In the genomic region with DNA sequence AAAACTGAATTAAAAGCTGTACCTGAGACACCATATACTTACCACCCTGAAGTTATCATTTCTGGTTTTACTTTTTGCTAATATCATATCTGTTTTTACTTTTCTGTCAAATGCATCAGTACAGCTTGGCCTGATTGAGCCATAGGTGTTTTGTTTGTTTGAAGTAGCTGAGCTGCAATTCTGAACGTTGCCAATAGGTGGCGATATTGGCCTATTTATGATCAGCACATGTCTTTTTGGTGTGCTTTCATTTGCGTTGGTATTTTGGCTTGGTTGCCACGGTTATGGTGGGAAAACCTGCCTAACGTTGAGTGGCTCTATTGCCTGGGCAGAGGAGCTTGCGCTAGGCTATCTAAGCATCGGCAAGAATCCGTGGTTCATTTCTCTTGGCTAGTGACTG, we compare ENCODE assay signal across 8 mouse cellular contexts. TPM values are rescaled to one million over a fixed set of nuclear protein-coding genes. Genes with fewer than 3 reads are reported as not detected.
DNase-seq lines count a peak whose midpoint lies in the region; ATAC-seq lines count a peak whose summit lies in the region.

No protein-coding gene starts in this region.

- H3K4me1 ChIP-seq in heart, embryonic 10.5 days = no peaks in the 10 kb centered on the region
- H3K4me1 ChIP-seq in liver, embryonic 12.5 days = no peaks in the 10 kb centered on the region

- no peaks in the 10 kb centered on the region for H3K36me3 ChIP-seq in heart, embryonic 10.5 days
- H3K36me3 ChIP-seq in liver, embryonic 12.5 days = peaks cover 5% of the 10 kb centered on the region; the same call in 1 of the 2 replicates

- H3K27me3 ChIP-seq in heart, embryonic 10.5 days (ENCODE audit: insufficient read depth, poor library complexity, severe bottlenecking) = no peaks in the 10 kb centered on the region
- H3K27me3 ChIP-seq in liver, embryonic 12.5 days (replicated peaks) = no peaks in the 10 kb centered on the region

- peak; percentile 75 for ATAC-seq in activated CD4-positive, CD25-positive, alpha-beta regulatory T cell, adult 4 months
- no peak for ATAC-seq in liver, embryonic 12.5 days

- no peak overlapping the region for H3K9ac ChIP-seq in liver, embryonic 12.5 days

- H3K9me3 ChIP-seq in heart, embryonic 10.5 days = peaks cover 6% of the 10 kb centered on the region; the same call in 1 of the 2 replicates
- peaks cover 8% of the 10 kb centered on the region for H3K9me3 ChIP-seq in liver, embryonic 12.5 days (replicated peaks)

- peak overlapping the region; percentile 29; the same call in 1 of the 2 replicates for H3K4me2 ChIP-seq in liver, embryonic 12.5 days

- 10% methylated on average over 8 of the region's 8 CpGs for WGBS in heart, embryonic 10.5 days
- 6% methylated on average over 8 of the region's 8 CpGs for WGBS in liver, embryonic 12.5 days (ENCODE audit: insufficient replicate concordance)

- H3K4me3 ChIP-seq in heart, embryonic 10.5 days = no peak overlapping the region
- no peak overlapping the region for H3K4me3 ChIP-seq in liver, embryonic 12.5 days

- H3K27ac ChIP-seq in heart, embryonic 10.5 days = no peak overlapping the region
- no peak overlapping the region for H3K27ac ChIP-seq in liver, embryonic 12.5 days

- DNase-seq in CD4-positive helper T cell, adult 2 months (ENCODE audit: low read depth, low spot score) = peak; percentile 86
- DNase-seq in embryo, embryonic 10 days (ENCODE audit: low spot score) = peak; percentile 93
- peak; percentile 87 for DNase-seq in heart, embryonic 10.5 days (ENCODE audit: low spot score)
- peak; percentile 87 for DNase-seq in kidney, postnatal 10 days
- DNase-seq in natural killer cell, adult 2 months (ENCODE audit: low spot score in 2 of 2) = peak; percentile 65 to 75
- DNase-seq in testis, postnatal 10 days (ENCODE audit: low spot score) = peak; percentile 88

RNA-seq across cellular contexts. Expression of a gene that starts 10.0 kb away (rescaled TPM):
- 10 to 100 TPM; 78.5 to 79.6 TPM for polyA plus RNA-seq in activated CD4-positive, CD25-positive, alpha-beta regulatory T cell, adult 4 months (2017; shearing (Covaris generic))
- polyA plus RNA-seq in heart, embryonic 10.5 days (2016; fragmentation: Nextera tagmentation; extraction: Ambion mirVana) = 136 and 146 TPM in 2 replicates
- 110 and 116 TPM in 2 replicates for polyA plus RNA-seq in liver, embryonic 12.5 days (2016; fragmentation: Nextera tagmentation; extraction: Ambion mirVana)

RNA-seq across cellular contexts. Expression of a gene that starts 37.6 kb away (rescaled TPM):
- under 1 TPM in 1 of 2 experiments, not detected in 1; 0.12 TPM for polyA plus RNA-seq in activated CD4-positive, CD25-positive, alpha-beta regulatory T cell, adult 4 months (2017; shearing (Covaris generic))
- polyA plus RNA-seq in heart, embryonic 10.5 days (2016; fragmentation: Nextera tagmentation; extraction: Ambion mirVana) = 0.14 and 0.15 TPM in 2 replicates
- polyA plus RNA-seq in liver, embryonic 12.5 days (2016; fragmentation: Nextera tagmentation; extraction: Ambion mirVana) = 0.05 TPM in 1 of 2 replicates, not detected in the other
